Mouse (Mus musculus) testis, adult 2 months (tissue): ENCODE data around the gene Frmd4a.

Experiments
- CTCF ChIP-seq: fragments of 200-500 bp; IDR thresholded peaks from 2 replicates; pipeline ENCODE4 v1.5.1; 2012; ENCODE audit warnings: low read depth, mild to moderate bottlenecking, inconsistent platforms, low read length, moderate library complexity; ENCODE audit not compliant: control insufficient read depth, insufficient read depth, insufficient replicate concordance
- POLR2A ChIP-seq: fragments of 200-500 bp; IDR thresholded peaks from 2 replicates; pipeline ENCODE4 v1.6.1; 2012; ENCODE audit warnings: low read depth, mild to moderate bottlenecking, inconsistent platforms, low read length, moderate library complexity; ENCODE audit not compliant: control insufficient read depth

DNA sequence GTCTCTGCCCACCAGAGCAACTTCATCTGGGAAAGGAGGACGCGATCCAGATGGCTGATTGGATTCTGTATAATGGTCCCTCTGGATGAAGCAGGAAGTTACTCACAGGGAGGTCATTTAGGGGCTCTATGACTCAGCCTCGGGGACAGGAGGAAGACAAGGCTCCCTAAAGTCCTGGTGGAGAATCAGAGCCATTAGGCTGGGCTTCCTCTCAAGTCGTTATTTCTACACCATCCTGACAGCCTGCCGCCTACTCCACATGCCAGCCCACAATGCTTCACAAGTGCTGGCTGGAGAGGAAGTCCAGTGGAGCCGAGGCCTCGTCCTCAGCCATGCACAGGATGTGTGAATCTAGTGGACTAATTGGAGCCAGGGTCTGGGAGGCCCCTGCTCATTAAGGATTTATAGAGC lies 537.7 kb downstream of the Frmd4a start:
- TF ChIP-seq POLR2A (no peak), CTCF (no peak)
